Mouse (Mus musculus): Measurements from ENCODE around the gene Sdad1.

GRCm38 (mm10) chr5:92248614-92249013 lies 61.7 kb downstream of the Sdad1 start:
- TF ChIP-seq GATA1 (IDR thresholded peaks at IDR 0.05; ENCODE audit: borderline replicate concordance, low read length) (no peak), FLI1 (IDR thresholded peaks at IDR 0.05; ENCODE audit: low read length) (no peak)

Measured in megakaryocyte, embryonic 14.5 days (primary cell).